Mouse (Mus musculus) hindbrain, embryonic 15.5 days (tissue): ENCODE results near the gene Dgkq. TPM values are rescaled to one million over a fixed set of nuclear protein-coding genes. Genes with fewer than 3 reads are reported as not detected.
A peak's percentile ranks its signal among the peaks of the same experiment; 100 is the strongest.

Experiments used
- ATAC-seq: fragments of 200-750 bp; cut with Nextera tagmentation; 2 replicates; pipeline ENCODE4 v1.8.0; 2017; ENCODE audit warnings: low read depth, moderate number of reproducible peaks, moderate TSS enrichment; ENCODE audit not compliant: low FRiP score
- H3K27ac ChIP-seq: fragments of 300-500 bp; sonication (generic); replicated peaks from 2 replicates; pipeline ENCODE4 v1.5.1; 2015; ENCODE audit warnings: mild to moderate bottlenecking, inconsistent platforms
- H3K27me3 ChIP-seq: fragments of 300-500 bp; sonication (generic); 2 replicates; pipeline ENCODE4 v1.6.1; 2015; ENCODE audit warnings: control low read depth, inconsistent platforms
- H3K36me3 ChIP-seq: fragments of 300-500 bp; sonication (generic); 2 replicates; pipeline ENCODE4 v1.6.1; 2015; ENCODE audit warnings: control low read depth, inconsistent platforms
- H3K4me1 ChIP-seq: fragments of 300-500 bp; sonication (generic); replicated peaks from 2 replicates; pipeline ENCODE4 v1.6.1; 2015; ENCODE audit warnings: control low read depth, inconsistent platforms
- H3K4me2 ChIP-seq: fragments of 300-500 bp; sonication (generic); 2 replicates; pipeline ENCODE4 v1.6.1; 2015; ENCODE audit warnings: moderate library complexity, mild to moderate bottlenecking, inconsistent platforms
- H3K4me3 ChIP-seq: fragments of 300-500 bp; sonication (generic); 2 replicates; pipeline ENCODE4 v1.5.1; 2015; ENCODE audit warnings: mild to moderate bottlenecking, inconsistent platforms
- H3K9ac ChIP-seq: fragments of 300-500 bp; sonication (generic); 2 replicates; pipeline ENCODE4 v1.6.1; 2015; ENCODE audit warnings: inconsistent platforms
- H3K9me3 ChIP-seq: fragments of 300-500 bp; sonication (generic); 2 replicates; pipeline ENCODE4 v1.6.1; 2016; ENCODE audit warnings: control low read depth, inconsistent platforms
- WGBS: fragments of 180-500 bp; shearing (Covaris S2); methylation state at CpG from one replicate; pipeline ENCODE4 v1.1.7; 2015; 5-methylcytosine and 5-hydroxymethylcytosine counted together
- polyA plus RNA-seq: library from polyadenylated mRNA; unstranded; fragments of >200 nt; fragmentation: Nextera tagmentation; extraction: Ambion mirVana; gene quantifications from 2 replicates; pipeline ENCODE4 v1.2.1, GENCODE M21; 2015

Dgkq gene
- polyA plus RNA-seq, result 31.0 and 32.9 TPM in 2 replicates

- peak; percentile 87 for ATAC-seq
- Histone ChIP-seq H3K27ac (peak within 1 kb of the TSS; percentile 87), H3K9me3 (no peaks in the 10 kb centered on the region), H3K9ac (peak within 1 kb of the TSS; percentile 64), H3K36me3 (peaks cover 9% of the 10 kb centered on the region; the same call in 1 of the 2 replicates), H3K27me3 (no peaks in the 10 kb centered on the region), H3K4me2 (peak within 1 kb of the TSS; percentile 79), H3K4me1 (peaks cover 22% of the 10 kb centered on the region), H3K4me3 (peak within 1 kb of the TSS; percentile 53)
- WGBS, result 7% methylated on average over 43 of the region's 43 CpGs
These were observed at the start of gene Dgkq for GRCm38 (mm10) chr5:108668977-108669936. Gene Dgkq, minus strand, starts transcription at chr5:108669672.

- Histone ChIP-seq H3K4me2 (no peak overlapping the region), H3K9me3 (no peaks in the 10 kb centered on the region), H3K9ac (no peak overlapping the region), H3K4me1 (peaks cover 9% of the 10 kb centered on the region; the same call in 1 of the 2 replicates), H3K36me3 (no peaks in the 10 kb centered on the region), H3K4me3 (no peak overlapping the region), H3K27ac (peak overlapping the region; percentile 30; the same call in 1 of the 2 replicates), H3K27me3 (no peaks in the 10 kb centered on the region)
- 32% methylated on average over 4 of the region's 4 CpGs for WGBS
- no peak for ATAC-seq
These were observed 48.6 kb upstream of the Dgkq start for GRCm38 (mm10) chr5:108718051-108718450.

- Histone ChIP-seq H3K27ac (no peak overlapping the region), H3K9me3 (no peaks in the 10 kb centered on the region), H3K4me2 (no peak overlapping the region), H3K36me3 (no peaks in the 10 kb centered on the region), H3K4me1 (peaks cover 9% of the 10 kb centered on the region; the same call in 1 of the 2 replicates), H3K27me3 (no peaks in the 10 kb centered on the region), H3K9ac (no peak overlapping the region), H3K4me3 (no peak overlapping the region)
- 92% methylated on average over 1 of the region's 1 CpGs for WGBS
- no peak for ATAC-seq
These were observed 46.5 kb upstream of the Dgkq start for GRCm38 (mm10) chr5:108715974-108716373.

GRCm38 (mm10) chr5:108714149-108714548 is 44.7 kb upstream of the Dgkq start:
- no peak overlapping the region for H3K9ac ChIP-seq
- 63% methylated on average over 6 of the region's 6 CpGs for WGBS
- H3K27me3 ChIP-seq, result no peaks in the 10 kb centered on the region
- peak overlapping the region; percentile 62; the same call in 1 of the 2 replicates for H3K27ac ChIP-seq
- H3K4me3 ChIP-seq, result no peak overlapping the region
- no peaks in the 10 kb centered on the region for H3K9me3 ChIP-seq
- no peak overlapping the region for H3K4me2 ChIP-seq
- peak; percentile 87 for ATAC-seq
- peaks cover 9% of the 10 kb centered on the region; the same call in 1 of the 2 replicates for H3K4me1 ChIP-seq
- H3K36me3 ChIP-seq, result no peaks in the 10 kb centered on the region

- peak overlapping the region; percentile 62; the same call in 1 of the 2 replicates for H3K27ac ChIP-seq
- peak; percentile 4; the same call in 1 of the 2 replicates for ATAC-seq
These were observed 44.2 kb upstream of the Dgkq start for GRCm38 (mm10) chr5:108713691-108714090.

GRCm38 (mm10) chr5:108713096-108713495 is 43.6 kb upstream of the Dgkq start:
- Histone ChIP-seq H3K36me3 (no peaks in the 10 kb centered on the region), H3K4me2 (no peak overlapping the region), H3K27me3 (no peaks in the 10 kb centered on the region), H3K4me3 (no peak overlapping the region), H3K9me3 (no peaks in the 10 kb centered on the region), H3K9ac (no peak overlapping the region), H3K27ac (no peak overlapping the region), H3K4me1 (peaks cover 7% of the 10 kb centered on the region; the same call in 1 of the 2 replicates)
- no peak for ATAC-seq
- 86% methylated on average over 2 of the region's 2 CpGs for WGBS

More at GRCm38 (mm10) chr5:108713691-108714090, 44.2 kb upstream of the Dgkq start:
- no peak overlapping the region for H3K4me3 ChIP-seq
- no peaks in the 10 kb centered on the region for H3K27me3 ChIP-seq
- H3K36me3 ChIP-seq, result no peaks in the 10 kb centered on the region
- no peak overlapping the region for H3K9ac ChIP-seq
- no peaks in the 10 kb centered on the region for H3K9me3 ChIP-seq
- H3K4me2 ChIP-seq, result no peak overlapping the region
- peaks cover 9% of the 10 kb centered on the region; the same call in 1 of the 2 replicates for H3K4me1 ChIP-seq

- no peak for ATAC-seq
- no peaks in the 10 kb centered on the region for H3K27me3 ChIP-seq
- H3K9me3 ChIP-seq, result no peaks in the 10 kb centered on the region
- H3K4me3 ChIP-seq, result no peak overlapping the region
- no peak overlapping the region for H3K4me2 ChIP-seq
- no peak overlapping the region for H3K27ac ChIP-seq
- H3K36me3 ChIP-seq, result no peaks in the 10 kb centered on the region
- no peak overlapping the region for H3K9ac ChIP-seq
- no peaks in the 10 kb centered on the region for H3K4me1 ChIP-seq
- WGBS, result 87% methylated on average over 6 of the region's 6 CpGs
These were observed 42.5 kb upstream of the Dgkq start for GRCm38 (mm10) chr5:108711968-108712367.

GRCm38 (mm10) chr5:108708981-108709731 is 39.7 kb upstream of the Dgkq start:
- WGBS, result 62% methylated on average over 6 of the region's 6 CpGs

GRCm38 (mm10) chr5:108708419-108708818 is 38.9 kb upstream of the Dgkq start:
- Histone ChIP-seq H3K4me1 (no peaks in the 10 kb centered on the region), H3K4me2 (no peak overlapping the region), H3K27ac (no peak overlapping the region), H3K9me3 (no peaks in the 10 kb centered on the region), H3K36me3 (no peaks in the 10 kb centered on the region), H3K9ac (no peak overlapping the region), H3K4me3 (no peak overlapping the region), H3K27me3 (no peaks in the 10 kb centered on the region)
- ATAC-seq, result no peak
- WGBS, result 97% methylated on average over 1 of the region's 1 CpGs

More at GRCm38 (mm10) chr5:108708981-108709731, 39.7 kb upstream of the Dgkq start:
- no peak overlapping the region for H3K4me2 ChIP-seq
- H3K36me3 ChIP-seq, result no peaks in the 10 kb centered on the region
- ATAC-seq, result no peak
- H3K4me1 ChIP-seq, result no peaks in the 10 kb centered on the region
- H3K9ac ChIP-seq, result no peak overlapping the region
- H3K9me3 ChIP-seq, result no peaks in the 10 kb centered on the region
- H3K27me3 ChIP-seq, result no peaks in the 10 kb centered on the region
- no peak overlapping the region for H3K4me3 ChIP-seq
- no peak overlapping the region for H3K27ac ChIP-seq

- H3K27me3 ChIP-seq, result no peaks in the 10 kb centered on the region
- H3K4me3 ChIP-seq, result no peak overlapping the region
- no peaks in the 10 kb centered on the region for H3K9me3 ChIP-seq
- no peak overlapping the region for H3K4me2 ChIP-seq
- no peaks in the 10 kb centered on the region for H3K4me1 ChIP-seq
- ATAC-seq, result no peak
- H3K27ac ChIP-seq, result no peak overlapping the region
- H3K36me3 ChIP-seq, result no peaks in the 10 kb centered on the region
- no peak overlapping the region for H3K9ac ChIP-seq
- 86% methylated on average over 2 of the region's 2 CpGs for WGBS
These were observed 38.3 kb upstream of the Dgkq start for GRCm38 (mm10) chr5:108707758-108708157.

- WGBS, result 88% methylated on average over 12 of the region's 12 CpGs
- no peaks in the 10 kb centered on the region for H3K4me1 ChIP-seq
- no peaks in the 10 kb centered on the region for H3K27me3 ChIP-seq
- no peak overlapping the region for H3K9ac ChIP-seq
- H3K27ac ChIP-seq, result no peak overlapping the region
- ATAC-seq, result no peak
- no peaks in the 10 kb centered on the region for H3K36me3 ChIP-seq
- H3K4me2 ChIP-seq, result no peak overlapping the region
- H3K9me3 ChIP-seq, result no peaks in the 10 kb centered on the region
- no peak overlapping the region for H3K4me3 ChIP-seq
These were observed 34.5 kb upstream of the Dgkq start for GRCm38 (mm10) chr5:108703754-108704626.
